Mouse (Mus musculus) MEL (cell line): ENCODE data around the gene Cdkn1a.

ENCODE experiments used
- CTCF ChIP-seq, 3 experiments: IDR thresholded peaks in 2 of 3; conservative IDR thresholded peaks in 1 of 3; 2 replicates each; pipeline ENCODE4 v1.5.1; 2011 to 2012; ENCODE audit warnings: low read length in 3 of 3, low read depth in 2 of 3, mild to moderate bottlenecking in 2 of 3, improper control_type of control experiment in 1 of 3, inconsistent platforms in 1 of 3, mixed read lengths in 1 of 3, moderate library complexity in 1 of 3; ENCODE audit not compliant: control insufficient read depth in 1 of 3, insufficient read depth in 1 of 3, poor library complexity in 1 of 3, severe bottlenecking in 1 of 3
- GATA1 ChIP-seq: IDR thresholded peaks from 2 replicates; pipeline ENCODE4 v1.6.1; 2011; ENCODE audit warnings: low read depth, low read length, improper control_type of control experiment
- HCFC1 ChIP-seq: IDR thresholded peaks from 2 replicates; pipeline ENCODE4 v1.6.1; 2012; ENCODE audit warnings: low read depth, mild to moderate bottlenecking, inconsistent platforms, low read length, improper control_type of control experiment, moderate library complexity

- TF ChIP-seq CTCF (IDR thresholded peaks at IDR 0.05 in 2 of 3, conservative IDR thresholded peaks at IDR 0.05 in 1 of 3; ENCODE audit: control insufficient read depth in 1 of 3, insufficient read depth in 1 of 3, low read depth in 2 of 3, low read length in 3 of 3, poor library complexity in 1 of 3, severe bottlenecking in 1 of 3), result no peak
- TF ChIP-seq HCFC1, result no peak
- no peak for TF ChIP-seq GATA1
Measured at GRCm38 (mm10) chr17:29099076-29099475, 8.3 kb downstream of the Cdkn1a start.
